Mouse (Mus musculus) urinary bladder, adult 2 months (tissue): ENCODE measurements around the gene Catsper1. TPM values are rescaled to one million over a fixed set of nuclear protein-coding genes. Genes with fewer than 3 reads are reported as not detected.

Experiments used
- polyA plus RNA-seq: library from polyadenylated mRNA; depleted of rRNA; stranded (reverse); fragments of >200 nt; gene quantifications from 2 replicates; pipeline ENCODE4 v1.2.3, GENCODE M21; 2012; rRNA removed

The Catsper1 gene
- polyA plus RNA-seq, 1 experiment, result not detected

Other genes with a start within 250 kb of the Catsper1 start
- 122 and 131 TPM in 2 replicates for gene Yif1a, start 247.2 kb upstream of the Catsper1 start, polyA plus RNA-seq
- 1.5 TPM in 2 replicates for gene Cnih2, start 237.2 kb upstream of the Catsper1 start, polyA plus RNA-seq
- gene Rab1b, start 228.7 kb upstream of the Catsper1 start, polyA plus RNA-seq, result 148 and 154 TPM in 2 replicates
- gene Klc2, start 217.2 kb upstream of the Catsper1 start, polyA plus RNA-seq, result 28.0 and 30.5 TPM in 2 replicates
- gene Pacs1, start 62.6 kb upstream of the Catsper1 start, polyA plus RNA-seq, result 16.3 and 22.6 TPM in 2 replicates
- 97.3 and 108 TPM in 2 replicates for gene Sf3b2, start 40.3 kb upstream of the Catsper1 start, polyA plus RNA-seq
- 0.03 and 0.04 TPM in 2 replicates for gene Gal3st3, start 37.4 kb upstream of the Catsper1 start, polyA plus RNA-seq
- gene Cst6, start 13.8 kb downstream of the Catsper1 start, polyA plus RNA-seq, result 3.6 and 4.4 TPM in 2 replicates
- gene Eif1ad, start 31.0 kb downstream of the Catsper1 start, polyA plus RNA-seq, result 24.4 and 26.8 TPM in 2 replicates
- gene Banf1, start 31.4 kb downstream of the Catsper1 start, polyA plus RNA-seq, result 125 and 147 TPM in 2 replicates
- 36.7 and 51.4 TPM in 2 replicates for gene Sart1, start 53.0 kb downstream of the Catsper1 start, polyA plus RNA-seq
- not detected in 2 replicates for gene Tsga10ip, start 66.8 kb downstream of the Catsper1 start, polyA plus RNA-seq
- gene Drap1, start 89.2 kb downstream of the Catsper1 start, polyA plus RNA-seq, result 228 and 236 TPM in 2 replicates
- 65.3 and 68.9 TPM in 2 replicates for gene AI837181, start 89.4 kb downstream of the Catsper1 start, polyA plus RNA-seq
- 0.07 TPM in 1 of 2 replicates, not detected in the other for gene Fosl1, start 111.8 kb downstream of the Catsper1 start, polyA plus RNA-seq
- 11.3 and 15.1 TPM in 2 replicates for gene Ccdc85b, start 122.2 kb downstream of the Catsper1 start, polyA plus RNA-seq
- gene Fibp, start 124.9 kb downstream of the Catsper1 start, polyA plus RNA-seq, result 95.7 and 122 TPM in 2 replicates
- 2.6 and 4.0 TPM in 2 replicates for gene Ctsw, start 132.8 kb downstream of the Catsper1 start, polyA plus RNA-seq
- gene Efemp2, start 138.2 kb downstream of the Catsper1 start, polyA plus RNA-seq, result 77.3 and 86.8 TPM in 2 replicates
- gene Mus81, start 152.7 kb downstream of the Catsper1 start, polyA plus RNA-seq, result 23.3 and 32.8 TPM in 2 replicates
- 669 and 714 TPM in 2 replicates for gene Cfl1, start 154.7 kb downstream of the Catsper1 start, polyA plus RNA-seq
- 1.5 and 2.2 TPM in 2 replicates for gene 1700020D05Rik, start 168.0 kb downstream of the Catsper1 start, polyA plus RNA-seq
- gene Snx32, start 174.8 kb downstream of the Catsper1 start, polyA plus RNA-seq, result 33.0 and 37.7 TPM in 2 replicates
- gene Ovol1, start 224.9 kb downstream of the Catsper1 start, polyA plus RNA-seq, result 4.7 and 5.1 TPM in 2 replicates
- 4.8 and 7.1 TPM in 2 replicates for gene Ap5b1, start 232.3 kb downstream of the Catsper1 start, polyA plus RNA-seq